Mouse (Mus musculus): Measurements from ENCODE around the gene Tmem136. TPM values are rescaled to one million over a fixed set of nuclear protein-coding genes. Genes with fewer than 3 reads are reported as not detected.

Tmem136 gene
- polyA plus RNA-seq, 2 experiments, result 9.6 to 16.3 TPM

DNA sequence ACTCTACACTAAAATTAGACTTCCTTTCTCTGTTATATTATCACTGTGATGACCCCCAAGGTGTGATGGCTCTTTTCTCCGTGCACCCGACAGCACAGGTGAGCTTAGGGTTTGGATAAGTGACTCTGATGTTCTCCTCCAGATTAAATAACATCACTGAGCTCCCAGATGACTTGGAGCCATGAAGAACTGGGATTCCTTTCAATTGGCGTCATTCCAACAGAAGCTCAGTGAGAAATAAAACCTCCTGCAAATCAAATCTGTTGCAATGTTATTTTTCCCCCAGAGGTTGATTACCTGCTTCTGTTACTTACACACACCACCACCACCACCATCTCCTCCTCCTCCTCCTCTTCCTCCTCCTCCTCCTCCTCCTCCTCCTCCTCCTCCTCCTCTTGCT lies 22.6 kb downstream of the Tmem136 start:
- no peak for DNase-seq (ENCODE audit: low spot score)
- Histone ChIP-seq H3K4me3 (replicated peaks; ENCODE audit: low read length) (no peak overlapping the region), H3K4me1 (ENCODE audit: control insufficient read depth, insufficient read depth, low read length) (0 out of 2 replicates have a peak, but pooled peaks cover 6% of the 10 kb centered on the region), H3K27ac (replicated peaks; ENCODE audit: low read depth, low read length) (no peak overlapping the region), H3K27me3 (ENCODE audit: control insufficient read depth, insufficient read depth, low read length) (no peaks in the 10 kb centered on the region), H3K9ac (ENCODE audit: low read depth, low read length, severe bottlenecking) (no peak overlapping the region), H3K9me3 (ENCODE audit: control insufficient read depth, low read length) (no peaks in the 10 kb centered on the region), H3K36me3 (ENCODE audit: control insufficient read depth, insufficient read depth, low read length) (no peaks in the 10 kb centered on the region), H3K4me2 (replicated peaks; ENCODE audit: low read depth, low read length, severe bottlenecking) (no peak overlapping the region)
- WGBS, result 63% methylated on average over 3 of the region's 3 CpGs
- no peak for TF ChIP-seq POLR2A (IDR thresholded peaks at IDR 0.05; ENCODE audit: borderline replicate concordance, extremely low read depth, insufficient read depth, insufficient read length)
- no peak for ATAC-seq (ENCODE audit: low FRiP score, low read depth)

DNA sequence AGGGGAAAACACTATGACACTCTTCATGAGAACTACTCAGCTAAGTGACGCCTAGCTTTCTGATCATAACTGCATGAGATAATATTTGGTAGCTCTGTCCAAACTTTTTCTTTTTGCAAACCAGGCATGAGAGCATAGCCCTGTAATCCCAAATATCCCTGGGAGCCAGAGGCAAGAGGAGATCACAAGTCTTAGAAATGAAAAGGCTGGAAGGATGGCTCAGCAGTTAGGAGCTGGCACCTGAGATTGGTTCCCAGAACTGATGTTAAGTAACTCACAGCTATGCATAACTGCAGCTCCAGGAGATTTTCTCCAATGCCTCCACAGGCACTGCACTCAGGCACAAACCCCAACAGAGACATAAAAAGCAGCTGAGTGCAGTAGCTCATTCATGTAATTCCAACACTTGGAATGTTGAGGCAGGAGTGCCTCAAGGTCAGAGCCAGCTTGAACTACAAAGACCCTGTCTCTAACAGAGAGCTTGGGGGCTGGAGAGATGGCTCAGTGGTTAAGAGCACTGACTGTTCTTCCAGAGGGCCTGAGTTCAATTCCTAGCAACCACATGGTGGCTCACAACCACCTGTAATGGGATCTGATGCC lies 30.6 kb downstream of the Tmem136 start:
- DNase-seq (ENCODE audit: low spot score) (no peak), ATAC-seq (ENCODE audit: low FRiP score, low read depth) (no peak)
- no peak for TF ChIP-seq POLR2A (IDR thresholded peaks at IDR 0.05; ENCODE audit: borderline replicate concordance, extremely low read depth, insufficient read depth, insufficient read length)
- H3K4me1 ChIP-seq (ENCODE audit: control insufficient read depth, insufficient read depth, low read length), result peaks cover 15% of the 10 kb centered on the region
- no peak overlapping the region for H3K27ac ChIP-seq (replicated peaks; ENCODE audit: low read depth, low read length)
- H3K27me3 ChIP-seq (ENCODE audit: control insufficient read depth, insufficient read depth, low read length), result no peaks in the 10 kb centered on the region
- WGBS, result 89% methylated on average over 1 of the region's 1 CpGs
- no peak overlapping the region for H3K4me2 ChIP-seq (replicated peaks; ENCODE audit: low read depth, low read length, severe bottlenecking)
- H3K9ac ChIP-seq (ENCODE audit: low read depth, low read length, severe bottlenecking), result no peak overlapping the region
- H3K36me3 ChIP-seq (ENCODE audit: control insufficient read depth, insufficient read depth, low read length), result no peaks in the 10 kb centered on the region
- no peaks in the 10 kb centered on the region for H3K9me3 ChIP-seq (ENCODE audit: control insufficient read depth, low read length)
- H3K4me3 ChIP-seq (replicated peaks; ENCODE audit: low read length), result no peak overlapping the region

DNA sequence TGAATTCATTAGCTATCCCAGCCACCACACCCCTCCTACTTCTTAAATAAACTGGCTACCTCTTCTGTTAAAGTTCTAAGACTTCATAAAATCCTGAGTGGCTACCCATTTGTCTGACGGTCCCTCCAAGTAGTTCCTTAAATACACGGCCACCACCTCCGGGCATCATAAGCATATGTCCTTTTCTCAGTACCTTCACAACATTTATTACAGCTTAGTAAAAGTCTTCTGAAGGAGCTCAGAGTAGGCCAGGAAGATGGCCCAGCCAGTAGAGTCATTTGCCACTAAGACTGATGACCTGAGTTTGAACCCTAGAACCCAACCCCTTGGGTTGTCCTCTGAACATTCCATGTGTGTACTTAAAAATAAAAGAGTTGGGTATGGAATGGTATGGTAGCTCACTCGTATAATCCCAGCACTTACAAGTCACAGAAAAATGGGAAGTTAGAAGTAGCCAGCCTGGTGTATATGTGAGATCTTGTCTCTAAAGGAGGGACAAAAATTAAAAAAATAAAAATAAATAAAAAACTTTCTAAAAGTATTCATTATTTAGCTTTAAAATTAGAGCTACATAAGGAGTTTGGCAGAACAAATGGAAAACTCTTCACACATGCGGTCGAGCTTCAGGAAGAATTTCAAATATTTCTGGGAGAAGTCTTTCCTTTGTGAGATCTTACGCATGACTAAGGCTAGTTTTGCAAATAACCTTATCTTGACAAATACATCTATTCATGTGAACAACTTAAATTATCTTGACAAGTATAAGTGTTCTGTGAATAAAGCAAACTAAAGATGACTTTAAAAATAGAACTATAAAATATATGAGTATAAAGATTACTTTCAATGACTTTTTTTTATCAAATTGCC lies 31.6 kb downstream of the Tmem136 start:
- Histone ChIP-seq H3K9ac (ENCODE audit: low read depth, low read length, severe bottlenecking) (no peak overlapping the region), H3K27ac (replicated peaks; ENCODE audit: low read depth, low read length) (no peak overlapping the region), H3K4me1 (ENCODE audit: control insufficient read depth, insufficient read depth, low read length) (peaks cover 20% of the 10 kb centered on the region), H3K36me3 (ENCODE audit: control insufficient read depth, insufficient read depth, low read length) (no peaks in the 10 kb centered on the region), H3K4me3 (replicated peaks; ENCODE audit: low read length) (no peak overlapping the region), H3K4me2 (replicated peaks; ENCODE audit: low read depth, low read length, severe bottlenecking) (no peak overlapping the region), H3K27me3 (ENCODE audit: control insufficient read depth, insufficient read depth, low read length) (no peaks in the 10 kb centered on the region), H3K9me3 (ENCODE audit: control insufficient read depth, low read length) (no peaks in the 10 kb centered on the region)
- DNase-seq (ENCODE audit: low spot score) (no peak), ATAC-seq (ENCODE audit: low FRiP score, low read depth) (no peak)
- 65% methylated on average over 7 of the region's 7 CpGs for WGBS
- TF ChIP-seq POLR2A (IDR thresholded peaks at IDR 0.05; ENCODE audit: borderline replicate concordance, extremely low read depth, insufficient read depth, insufficient read length), result no peak

DNA sequence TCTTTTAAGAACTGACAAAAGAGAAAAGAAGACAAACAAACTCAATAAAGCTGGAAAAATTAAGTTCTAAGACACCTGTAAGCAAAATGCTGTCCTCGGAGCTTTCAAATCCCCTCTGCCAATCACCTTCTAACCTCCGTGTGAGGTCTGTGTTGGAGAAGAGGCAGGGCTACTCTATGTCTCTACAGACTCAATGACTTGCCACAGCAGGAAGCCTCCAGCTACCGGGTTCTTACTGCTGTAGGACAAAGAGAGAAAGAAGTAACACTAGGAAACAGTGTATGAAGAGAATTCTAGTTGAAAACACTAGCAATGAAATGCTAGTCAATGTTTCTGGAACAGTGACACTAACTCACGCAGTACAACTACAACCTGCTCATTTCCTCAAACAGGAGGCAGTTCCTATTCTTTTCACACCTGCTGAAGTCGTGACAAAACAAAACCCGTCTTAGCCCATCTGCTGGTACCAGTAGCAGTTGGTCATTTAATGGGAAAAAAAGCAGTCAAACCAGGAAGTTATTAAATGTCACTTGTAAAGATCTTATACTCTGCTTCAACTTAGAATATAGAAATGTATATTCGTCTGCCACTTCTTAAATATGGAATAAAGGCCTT lies 32.8 kb downstream of the Tmem136 start:
- no peak overlapping the region for H3K9ac ChIP-seq (ENCODE audit: low read depth, low read length, severe bottlenecking)
- peaks cover 20% of the 10 kb centered on the region for H3K4me1 ChIP-seq (ENCODE audit: control insufficient read depth, insufficient read depth, low read length)
- no peak for TF ChIP-seq POLR2A (IDR thresholded peaks at IDR 0.05; ENCODE audit: borderline replicate concordance, extremely low read depth, insufficient read depth, insufficient read length)
- no peak overlapping the region for H3K4me3 ChIP-seq (replicated peaks; ENCODE audit: low read length)
- no peaks in the 10 kb centered on the region for H3K27me3 ChIP-seq (ENCODE audit: control insufficient read depth, insufficient read depth, low read length)
- DNase-seq (ENCODE audit: low spot score) (no peak), ATAC-seq (ENCODE audit: low FRiP score, low read depth) (no peak)
- 51% methylated on average over 7 of the region's 7 CpGs for WGBS
- H3K36me3 ChIP-seq (ENCODE audit: control insufficient read depth, insufficient read depth, low read length), result no peaks in the 10 kb centered on the region
- H3K4me2 ChIP-seq (replicated peaks; ENCODE audit: low read depth, low read length, severe bottlenecking), result no peak overlapping the region
- H3K9me3 ChIP-seq (ENCODE audit: control insufficient read depth, low read length), result no peaks in the 10 kb centered on the region
- H3K27ac ChIP-seq (replicated peaks; ENCODE audit: low read depth, low read length), result no peak overlapping the region

DNA sequence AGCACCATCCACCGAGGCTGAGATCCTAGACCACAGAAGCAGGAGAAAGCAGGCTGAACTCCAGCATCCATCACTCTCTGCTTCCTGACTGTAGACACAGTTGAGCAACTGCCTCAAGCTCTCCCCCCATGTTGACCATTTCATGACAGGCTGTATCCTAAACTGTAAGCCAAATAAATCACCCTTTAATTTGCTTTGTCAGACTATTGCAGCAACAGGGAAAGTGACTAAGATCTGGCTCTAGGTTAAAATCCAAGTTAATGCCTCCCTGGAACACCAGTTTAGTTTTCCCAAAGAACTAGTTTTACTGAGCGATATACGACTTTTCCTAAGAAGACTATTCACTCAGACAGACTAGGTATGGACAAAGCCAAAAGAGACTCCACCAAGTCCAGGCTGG lies 37.7 kb downstream of the Tmem136 start:
- H3K27me3 ChIP-seq (ENCODE audit: control insufficient read depth, insufficient read depth, low read length), result no peaks in the 10 kb centered on the region
- H3K27ac ChIP-seq (replicated peaks; ENCODE audit: low read depth, low read length), result no peak overlapping the region
- 89% methylated on average over 3 of the region's 3 CpGs for WGBS
- peaks cover 6% of the 10 kb centered on the region; the same call in 1 of the 2 replicates for H3K4me1 ChIP-seq (ENCODE audit: control insufficient read depth, insufficient read depth, low read length)
- H3K36me3 ChIP-seq (ENCODE audit: control insufficient read depth, insufficient read depth, low read length), result no peaks in the 10 kb centered on the region
- DNase-seq (ENCODE audit: low spot score) (no peak), ATAC-seq (ENCODE audit: low FRiP score, low read depth) (no peak)
- H3K4me3 ChIP-seq (replicated peaks; ENCODE audit: low read length), result no peak overlapping the region
- no peak overlapping the region for H3K9ac ChIP-seq (ENCODE audit: low read depth, low read length, severe bottlenecking)
- TF ChIP-seq POLR2A (IDR thresholded peaks at IDR 0.05; ENCODE audit: borderline replicate concordance, extremely low read depth, insufficient read depth, insufficient read length), result no peak
- no peak overlapping the region for H3K4me2 ChIP-seq (replicated peaks; ENCODE audit: low read depth, low read length, severe bottlenecking)
- no peaks in the 10 kb centered on the region for H3K9me3 ChIP-seq (ENCODE audit: control insufficient read depth, low read length)

All from limb, embryonic 14.5 days (tissue).